ENCODE assay signal across 8 mouse cellular contexts in genomic region chr6:120915649-120915975, GRCm38 (mm10). TPM values are rescaled to one million over a fixed set of nuclear protein-coding genes. Genes with fewer than 3 reads are reported as not detected.
DNase-seq lines count a peak whose midpoint lies in the region; ATAC-seq and TF ChIP-seq lines count a peak whose summit lies in the region.

No protein-coding gene starts in this region.

- no peak overlapping the region for H3K9ac ChIP-seq in limb, embryonic 12.5 days (replicated peaks)
- H3K9ac ChIP-seq in hindbrain, embryonic 14.5 days, result 0 out of 2 replicates have a peak overlapping the region, but pooled peaks have one; percentile 69
- H3K9ac ChIP-seq in midbrain, postnatal 0 days (replicated peaks; ENCODE audit: low read length, poor library complexity, severe bottlenecking), result no peak overlapping the region

- H3K4me1 ChIP-seq in limb, embryonic 12.5 days (replicated peaks), result peaks cover 10% of the 10 kb centered on the region; the same call in 1 of the 2 replicates
- H3K4me1 ChIP-seq in limb, embryonic 10.5 days, result peaks cover 20% of the 10 kb centered on the region
- H3K4me1 ChIP-seq in hindbrain, embryonic 14.5 days (replicated peaks; ENCODE audit: control insufficient read depth, insufficient read depth, low read length), result peaks cover 10% of the 10 kb centered on the region
- H3K4me1 ChIP-seq in midbrain, postnatal 0 days (ENCODE audit: insufficient read depth, low read length), result no peaks in the 10 kb centered on the region

- H3K27ac ChIP-seq in limb, embryonic 12.5 days, result no peak overlapping the region
- no peak overlapping the region for H3K27ac ChIP-seq in limb, embryonic 10.5 days
- no peak overlapping the region for H3K27ac ChIP-seq in hindbrain, embryonic 14.5 days
- no peak overlapping the region for H3K27ac ChIP-seq in midbrain, postnatal 0 days (ENCODE audit: low read depth, low read length)

- no peak overlapping the region for H3K4me3 ChIP-seq in limb, embryonic 12.5 days (replicated peaks)
- no peak overlapping the region; the same call in none of the 2 replicates for H3K4me3 ChIP-seq in limb, embryonic 10.5 days
- peak overlapping the region; percentile 73; the same call in 1 of the 2 replicates for H3K4me3 ChIP-seq in hindbrain, embryonic 14.5 days (replicated peaks; ENCODE audit: low read length)
- H3K4me3 ChIP-seq in midbrain, postnatal 0 days (ENCODE audit: low read depth, low read length), result peak overlapping the region; percentile 72

- no peak for DNase-seq in limb, embryonic 10.5 days (ENCODE audit: low spot score)
- peak; percentile 17 for DNase-seq in c-Kit-positive CD71-positive TER-119-negative erythroid progenitor cells, embryonic 14.5 days (ENCODE audit: low read depth)
- DNase-seq in hindbrain, embryonic 14.5 days (ENCODE audit: low spot score), result no peak
- no peak for DNase-seq in midbrain, postnatal 0 days (ENCODE audit: low spot score)
- no peak for DNase-seq in adrenal gland, adult 8-10 months
- DNase-seq in gastrocnemius, postnatal 4 days (ENCODE audit: low spot score in 2 of 2), result no peak
- no peak for DNase-seq in left cerebral cortex, postnatal 14 days (ENCODE audit: low spot score in 2 of 2)

- H3K4me2 ChIP-seq in limb, embryonic 12.5 days, result peak overlapping the region; percentile 93; the same call in 1 of the 2 replicates
- H3K4me2 ChIP-seq in hindbrain, embryonic 14.5 days (replicated peaks), result peak overlapping the region; percentile 88
- H3K4me2 ChIP-seq in midbrain, postnatal 0 days (ENCODE audit: low read depth, low read length, poor library complexity, severe bottlenecking), result peak overlapping the region; percentile 92

- no peaks in the 10 kb centered on the region for H3K9me3 ChIP-seq in limb, embryonic 12.5 days
- no peaks in the 10 kb centered on the region for H3K9me3 ChIP-seq in limb, embryonic 10.5 days (replicated peaks)
- H3K9me3 ChIP-seq in hindbrain, embryonic 14.5 days (ENCODE audit: control insufficient read depth, low read length), result no peaks in the 10 kb centered on the region
- no peaks in the 10 kb centered on the region for H3K9me3 ChIP-seq in midbrain, postnatal 0 days (ENCODE audit: low read length)

- ATAC-seq in limb, embryonic 12.5 days (ENCODE audit: insufficient number of reproducible peaks, insufficient read depth, low FRiP score, low TSS enrichment, low read depth), result no peak
- no peak for ATAC-seq in hindbrain, embryonic 14.5 days (ENCODE audit: low FRiP score)
- no peak for ATAC-seq in midbrain, postnatal 0 days (ENCODE audit: low FRiP score)

- H3K27me3 ChIP-seq in limb, embryonic 12.5 days, result peaks cover 18% of the 10 kb centered on the region
- peaks cover 21% of the 10 kb centered on the region for H3K27me3 ChIP-seq in limb, embryonic 10.5 days (ENCODE audit: low read depth, poor library complexity, severe bottlenecking)
- H3K27me3 ChIP-seq in hindbrain, embryonic 14.5 days (ENCODE audit: control insufficient read depth, insufficient read depth, low read length), result no peaks in the 10 kb centered on the region
- no peaks in the 10 kb centered on the region for H3K27me3 ChIP-seq in midbrain, postnatal 0 days (ENCODE audit: insufficient read depth, low read length)

- intact Hi-C loops in left cerebral cortex, postnatal 14 days (cut with DNase I), result no loop called here

- 34% methylated on average over 2 of the region's 2 CpGs for WGBS in limb, embryonic 12.5 days
- WGBS in limb, embryonic 10.5 days, result 28% methylated on average over 2 of the region's 2 CpGs
- WGBS in hindbrain, embryonic 14.5 days, result 37% methylated on average over 2 of the region's 2 CpGs
- 50% methylated on average over 2 of the region's 2 CpGs for WGBS in midbrain, postnatal 0 days

- no peak for TF ChIP-seq CTCF in midbrain, postnatal 0 days (IDR thresholded peaks at IDR 0.05)

- no peaks in the 10 kb centered on the region for H3K36me3 ChIP-seq in limb, embryonic 12.5 days
- no peaks in the 10 kb centered on the region for H3K36me3 ChIP-seq in limb, embryonic 10.5 days
- no peaks in the 10 kb centered on the region for H3K36me3 ChIP-seq in hindbrain, embryonic 14.5 days (replicated peaks; ENCODE audit: control insufficient read depth, insufficient read depth)
- no peaks in the 10 kb centered on the region for H3K36me3 ChIP-seq in midbrain, postnatal 0 days (ENCODE audit: insufficient read depth, low read length)

RNA-seq across cellular contexts. Expression of gene Bid, which starts 1.0 kb away (rescaled TPM):
- polyA plus RNA-seq in limb, embryonic 12.5 days (2016; fragmentation: Nextera tagmentation; extraction: Ambion mirVana), result 16.7 and 17.4 TPM in 2 replicates
- polyA plus RNA-seq in limb, embryonic 10.5 days (2016; fragmentation: Nextera tagmentation; extraction: Ambion mirVana), result 13.2 and 14.8 TPM in 2 replicates
- polyA plus RNA-seq in hindbrain, embryonic 14.5 days (2014; fragmentation: Nextera tagmentation; extraction: Ambion mirVana), result 40.2 and 44.1 TPM in 2 replicates
- total RNA-seq in midbrain, postnatal 0 days (2014; rRNA removed), result 36.3 and 40.0 TPM in 2 replicates
- 55.6 and 58.7 TPM in 2 replicates for polyA plus RNA-seq in midbrain, postnatal 0 days (2015; fragmentation: Nextera tagmentation; extraction: Ambion mirVana)
- 1 to 10 TPM; 3.9 to 9.2 (median 4.7) TPM for total RNA-seq in adrenal gland, adult 8-10 months (2022)
- total RNA-seq in gastrocnemius, postnatal 4 days (2021), result 1 to 10 TPM; 4.7 to 4.8 TPM
- total RNA-seq in left cerebral cortex, postnatal 14 days (2021), result 10 to 100 TPM; 10.7 to 12.7 TPM

Comparison
In these comparisons a context has a peak if more than half of its experiments do, and no peak if none do; other contexts are left out.
1. H3K4me3 ChIP-seq: peak in hindbrain, embryonic 14.5 days (single experiment) and midbrain, postnatal 0 days (single experiment); none in limb, embryonic 12.5 days (single experiment) and limb, embryonic 10.5 days (single experiment).
2. Peak in every context shown above with its lines, with median percentiles within 50 percentile points of each other: H3K4me2 ChIP-seq.